Comparison of ENCODE assay signal across 34 mouse cellular contexts in genomic region chr1:88464109-88464905, GRCm38 (mm10). TPM values are rescaled to one million over a fixed set of nuclear protein-coding genes. Genes with fewer than 3 reads are reported as not detected.
A peak's percentile ranks its signal among the peaks of the same experiment; 100 is the strongest.
DNase-seq lines count a peak whose midpoint lies in the region; ATAC-seq lines count a peak whose summit lies in the region.
"Had no signal": no experiment of that assay in that cellular context is flagged by ENCODE, and none has a peak within 500 bp of the region (broad histone marks: within the 10 kb centered on the region; RNA-seq: fewer than 3 reads in every experiment).

No protein-coding gene starts in this region.

- H3K36me3 ChIP-seq in lung, embryonic 15.5 days: no peaks in the 10 kb centered on the region
- no peaks in the 10 kb centered on the region for H3K36me3 ChIP-seq in intestine, embryonic 16.5 days (ENCODE audit: control insufficient read depth, insufficient read depth, low read length)
- H3K36me3 ChIP-seq in hindbrain, embryonic 12.5 days: no peaks in the 10 kb centered on the region
- H3K36me3 ChIP-seq: hindbrain, embryonic 13.5 days; limb, embryonic 15.5 days; midbrain, embryonic 12.5 days had no signal

- peak overlapping the region; percentile 72; the same call in 1 of the 2 replicates for H3K27ac ChIP-seq in lung, embryonic 15.5 days
- no peak overlapping the region for H3K27ac ChIP-seq in intestine, embryonic 16.5 days (ENCODE audit: low read length)
- H3K27ac ChIP-seq in hindbrain, embryonic 12.5 days: no peak overlapping the region
- H3K27ac ChIP-seq: forebrain, embryonic 13.5 days; hindbrain, embryonic 13.5 days; limb, embryonic 15.5 days; liver, embryonic 14.5 days; midbrain, embryonic 12.5 days had no signal

- DNase-seq in lung, postnatal 10 days: no peak
- DNase-seq in R1 (ENCODE audit: low read depth, low spot score): peak; percentile 85
- DNase-seq in cerebellum, postnatal 4 days (ENCODE audit: low spot score in 2 of 2): no peak
- no peak for DNase-seq in layer of hippocampus, postnatal 25 days (ENCODE audit: extremely low spot score in 1 of 2, low spot score in 1 of 2)
- DNase-seq: adrenal gland, adult 2 months; cerebellum, adult 18-20 months; cerebellum, postnatal 14 days; left cerebral cortex, postnatal 4 days; lung, postnatal 14 days; retina, postnatal 1 day; right cerebral cortex, postnatal 25 days; spleen, adult 18-20 months; thymus, postnatal 25 days had no signal

- no peak for ATAC-seq in lung, embryonic 15.5 days (ENCODE audit: borderline replicate concordance, extremely low read depth, low FRiP score, low TSS enrichment)
- ATAC-seq in intestine, embryonic 16.5 days: peak; percentile 59
- ATAC-seq in hindbrain, embryonic 12.5 days (ENCODE audit: low FRiP score): no peak
- ATAC-seq: forebrain, embryonic 13.5 days had no signal

- WGBS in lung, embryonic 15.5 days: 68% methylated on average over 6 of the region's 6 CpGs
- 68% methylated on average over 6 of the region's 6 CpGs for WGBS in intestine, embryonic 16.5 days
- 70% methylated on average over 6 of the region's 6 CpGs for WGBS in hindbrain, embryonic 12.5 days

- H3K4me3 ChIP-seq in lung, embryonic 15.5 days: no peak overlapping the region
- H3K4me3 ChIP-seq in intestine, embryonic 16.5 days (ENCODE audit: low read length): no peak overlapping the region
- H3K4me3 ChIP-seq in hindbrain, embryonic 12.5 days: no peak overlapping the region
- H3K4me3 ChIP-seq: forebrain, embryonic 13.5 days; hindbrain, embryonic 13.5 days; limb, embryonic 15.5 days; midbrain, embryonic 12.5 days had no signal

- no peaks in the 10 kb centered on the region for H3K9me3 ChIP-seq in lung, embryonic 15.5 days
- no peaks in the 10 kb centered on the region for H3K9me3 ChIP-seq in intestine, embryonic 16.5 days (ENCODE audit: control insufficient read depth, low read length)
- no peaks in the 10 kb centered on the region; the same call in 1 of the 2 replicates for H3K9me3 ChIP-seq in hindbrain, embryonic 12.5 days (replicated peaks)
- H3K9me3 ChIP-seq: forebrain, embryonic 13.5 days; hindbrain, embryonic 13.5 days; limb, embryonic 15.5 days; midbrain, embryonic 12.5 days had no signal

- no peak overlapping the region for H3K9ac ChIP-seq in lung, embryonic 15.5 days
- no peak overlapping the region for H3K9ac ChIP-seq in intestine, embryonic 16.5 days (ENCODE audit: low read depth, low read length)
- no peak overlapping the region for H3K9ac ChIP-seq in hindbrain, embryonic 12.5 days
- H3K9ac ChIP-seq: forebrain, embryonic 13.5 days; hindbrain, embryonic 13.5 days; limb, embryonic 15.5 days; liver, embryonic 14.5 days; midbrain, embryonic 12.5 days had no signal

- no peaks in the 10 kb centered on the region for H3K27me3 ChIP-seq in lung, embryonic 15.5 days
- no peaks in the 10 kb centered on the region for H3K27me3 ChIP-seq in intestine, embryonic 16.5 days (replicated peaks; ENCODE audit: control insufficient read depth, insufficient read depth, low read length)
- H3K27me3 ChIP-seq in hindbrain, embryonic 12.5 days: no peaks in the 10 kb centered on the region
- H3K27me3 ChIP-seq: CH12.LX; forebrain, embryonic 13.5 days; hindbrain, embryonic 13.5 days; limb, embryonic 15.5 days; midbrain, embryonic 12.5 days had no signal

- 0 out of 2 replicates have a peak, but pooled peaks cover 15% of the 10 kb centered on the region for H3K4me1 ChIP-seq in lung, embryonic 15.5 days
- no peaks in the 10 kb centered on the region for H3K4me1 ChIP-seq in intestine, embryonic 16.5 days (ENCODE audit: control insufficient read depth, insufficient read depth, low read length)
- H3K4me1 ChIP-seq in hindbrain, embryonic 12.5 days: peaks cover 7% of the 10 kb centered on the region; the same call in 1 of the 2 replicates

- no peak overlapping the region for H3K4me2 ChIP-seq in lung, embryonic 15.5 days
- H3K4me2 ChIP-seq in intestine, embryonic 16.5 days (ENCODE audit: low read depth, low read length): no peak overlapping the region
- no peak overlapping the region for H3K4me2 ChIP-seq in hindbrain, embryonic 12.5 days (replicated peaks)
- H3K4me2 ChIP-seq: forebrain, embryonic 13.5 days; hindbrain, embryonic 13.5 days; limb, embryonic 15.5 days; midbrain, embryonic 12.5 days had no signal

RNA-seq across cellular contexts. Expression of gene Glrp1, which starts 45.6 kb away (rescaled TPM):
- 0.15 and 0.29 TPM in 2 replicates for polyA plus RNA-seq in lung, embryonic 15.5 days (2015; fragmentation: Nextera tagmentation; extraction: Ambion mirVana)
- not detected in 2 replicates for polyA plus RNA-seq in intestine, embryonic 16.5 days (2015; fragmentation: Nextera tagmentation; extraction: Ambion mirVana)
- not detected for total RNA-seq in layer of hippocampus, postnatal 25 days (2021)
- not detected in 2 replicates for polyA plus RNA-seq in hindbrain, embryonic 12.5 days (2016; fragmentation: Nextera tagmentation; extraction: Ambion mirVana)
- total RNA-seq: adrenal gland, adult 2 months; gastrocnemius, adult 18-20 months; gastrocnemius, postnatal 4 days; heart, postnatal 25 days; layer of hippocampus, postnatal 10 days; left cerebral cortex, postnatal 4 days had no signal
- polyA plus RNA-seq: adrenal gland, adult 2 months; embryonic facial prominence, embryonic 14.5 days; forebrain, embryonic 13.5 days; hindbrain, embryonic 13.5 days; large intestine, adult 2 months; limb, embryonic 15.5 days; midbrain, embryonic 12.5 days; neural tube, embryonic 11.5 days had no signal

RNA-seq across cellular contexts. Expression of gene Spp2, which starts 57.5 kb away (rescaled TPM):
- polyA plus RNA-seq in lung, embryonic 15.5 days (2015; fragmentation: Nextera tagmentation; extraction: Ambion mirVana): 0.75 and 2.5 TPM in 2 replicates
- 18.2 and 19.7 TPM in 2 replicates for polyA plus RNA-seq in intestine, embryonic 16.5 days (2015; fragmentation: Nextera tagmentation; extraction: Ambion mirVana)
- under 1 TPM in 1 of 2 experiments, not detected in 1; 0.42 TPM for total RNA-seq in layer of hippocampus, postnatal 25 days (2021)
- polyA plus RNA-seq in hindbrain, embryonic 12.5 days (2016; fragmentation: Nextera tagmentation; extraction: Ambion mirVana): not detected in 2 replicates
- total RNA-seq: CH12.LX; gastrocnemius, adult 18-20 months; heart, adult 8-10 months; heart, postnatal 25 days; left cerebral cortex, adult 8-10 months; megakaryocyte, adult 5-6 weeks had no signal
- polyA plus RNA-seq: forebrain, embryonic 13.5 days; heart, embryonic 14.5 days; hindbrain, embryonic 13.5 days; midbrain, embryonic 12.5 days; neural tube, embryonic 11.5 days; testis, adult 2 months had no signal
